ENCODE assay signal across 7 mouse cellular contexts in genomic region chr16:7149106-7149899, GRCm38 (mm10).
A peak's percentile ranks its signal among the peaks of the same experiment; 100 is the strongest.
DNase-seq lines count a peak whose midpoint lies in the region; ATAC-seq and TF ChIP-seq lines count a peak whose summit lies in the region.

No protein-coding gene starts in this region.

- WGBS in hindbrain, postnatal 0 days, result 43% methylated on average over 16 of the region's 16 CpGs
- WGBS in midbrain, embryonic 12.5 days, result 76% methylated on average over 16 of the region's 16 CpGs

- DNase-seq in MN1 (ENCODE audit: low spot score), result peak; percentile 50
- peak; percentile 60 for DNase-seq in embryo, embryonic 10 days (ENCODE audit: low spot score)
- peak; percentile 63 for DNase-seq in hindbrain, postnatal 0 days (ENCODE audit: low spot score)
- no peak for DNase-seq in ovary, adult 18-20 months (ENCODE audit: low spot score)
- DNase-seq in left cerebral cortex, postnatal 25 days (ENCODE audit: low spot score in 2 of 2), result no peak
- no peak for DNase-seq in frontal cortex, adult 2 months (ENCODE audit: extremely low spot score in 1 of 2, low spot score in 1 of 2)

- intact Hi-C loops in left cerebral cortex, postnatal 25 days (cut with DNase I), result no loop called here

- peaks cover 15% of the 10 kb centered on the region; the same call in 1 of the 2 replicates for H3K4me1 ChIP-seq in hindbrain, postnatal 0 days (ENCODE audit: insufficient read depth, low read length)
- H3K4me1 ChIP-seq in midbrain, embryonic 12.5 days, result peaks cover 52% of the 10 kb centered on the region

- peak; percentile 87 for ATAC-seq in hindbrain, postnatal 0 days
- ATAC-seq in midbrain, embryonic 12.5 days (ENCODE audit: low FRiP score, low read depth), result peak; percentile 55

- peak overlapping the region; percentile 44 for H3K4me2 ChIP-seq in hindbrain, postnatal 0 days (ENCODE audit: low read depth, low read length)
- H3K4me2 ChIP-seq in midbrain, embryonic 12.5 days (replicated peaks), result no peak overlapping the region

- H3K9me3 ChIP-seq in hindbrain, postnatal 0 days (ENCODE audit: low read length), result no peaks in the 10 kb centered on the region
- no peaks in the 10 kb centered on the region for H3K9me3 ChIP-seq in midbrain, embryonic 12.5 days

- H3K9ac ChIP-seq in hindbrain, postnatal 0 days (replicated peaks; ENCODE audit: low read length), result no peak overlapping the region
- no peak overlapping the region for H3K9ac ChIP-seq in midbrain, embryonic 12.5 days (replicated peaks)

- H3K27me3 ChIP-seq in hindbrain, postnatal 0 days (ENCODE audit: insufficient read depth, low read length), result no peaks in the 10 kb centered on the region
- H3K27me3 ChIP-seq in midbrain, embryonic 12.5 days, result no peaks in the 10 kb centered on the region

- 0 out of 2 replicates have a peak overlapping the region, but pooled peaks have one; percentile 20 for H3K27ac ChIP-seq in hindbrain, postnatal 0 days
- H3K27ac ChIP-seq in midbrain, embryonic 12.5 days (replicated peaks), result 0 out of 2 replicates have a peak overlapping the region, but pooled peaks have one; percentile 1

- TF ChIP-seq CTCF in hindbrain, postnatal 0 days (IDR thresholded peaks at IDR 0.05; ENCODE audit: low read depth), result peak; percentile 6; the same call in 1 of the 2 replicates

- 0 out of 2 replicates have a peak overlapping the region, but pooled peaks have one; percentile 11 for H3K4me3 ChIP-seq in hindbrain, postnatal 0 days (ENCODE audit: low read length)
- no peak overlapping the region for H3K4me3 ChIP-seq in midbrain, embryonic 12.5 days

- H3K36me3 ChIP-seq in hindbrain, postnatal 0 days (ENCODE audit: insufficient read depth, low read length), result no peaks in the 10 kb centered on the region
- H3K36me3 ChIP-seq in midbrain, embryonic 12.5 days, result no peaks in the 10 kb centered on the region

Comparison
In these comparisons a context has a peak if more than half of its experiments do, and no peak if none do; other contexts are left out.
1. DNase-seq: peak in MN1 (single experiment), embryo, embryonic 10 days (single experiment) and hindbrain, postnatal 0 days (single experiment); none in ovary, adult 18-20 months (single experiment), left cerebral cortex, postnatal 25 days (0 of 2) and frontal cortex, adult 2 months (0 of 2).